Mouse (Mus musculus): Measurements from ENCODE around the gene Dock1. TPM values are rescaled to one million over a fixed set of nuclear protein-coding genes. Genes with fewer than 3 reads are reported as not detected.

Dock1 gene
- polyA plus RNA-seq, 1 experiment from 2014 or later, result 44.5 TPM

DNA sequence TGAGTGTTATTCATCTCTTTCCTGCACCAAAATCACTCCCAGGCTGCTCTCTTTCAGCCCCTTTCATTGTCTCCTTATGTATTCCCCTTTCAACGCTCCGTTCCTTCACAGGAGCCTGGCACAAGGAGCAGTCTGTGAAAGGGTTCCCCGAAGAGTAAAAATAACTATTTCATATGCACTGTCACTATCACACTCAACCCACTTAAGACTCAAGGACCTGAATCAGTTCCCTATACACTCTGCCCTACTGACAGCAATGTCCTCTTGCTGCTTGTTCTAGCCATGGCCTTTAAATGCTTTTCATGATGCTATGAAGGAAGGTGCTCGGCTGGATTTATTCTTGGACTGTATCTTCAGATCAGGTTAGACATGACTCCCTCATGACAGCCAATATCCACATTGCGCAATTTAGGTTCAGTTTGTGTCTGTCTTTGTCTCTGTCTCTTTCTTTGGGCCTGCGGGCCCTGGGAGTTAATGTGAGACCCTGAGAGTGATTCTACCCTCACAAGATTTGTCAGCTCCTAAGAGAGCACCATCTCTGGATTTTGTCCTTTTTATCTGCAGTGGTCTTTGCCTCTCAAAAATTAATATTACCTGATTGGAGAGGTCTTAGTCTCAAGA, 538.6 kb downstream of the Dock1 start:
- H3K27me3 ChIP-seq (ENCODE audit: low read depth, poor library complexity, severe bottlenecking), result no peaks in the 10 kb centered on the region
- no peak for DNase-seq (ENCODE audit: low spot score)
- H3K4me3 ChIP-seq, result no peak overlapping the region
- 96% methylated on average over 6 of the region's 6 CpGs for WGBS
- H3K9me3 ChIP-seq (replicated peaks), result no peaks in the 10 kb centered on the region
- no peaks in the 10 kb centered on the region for H3K36me3 ChIP-seq
- H3K4me1 ChIP-seq, result no peaks in the 10 kb centered on the region
- no peak overlapping the region for H3K27ac ChIP-seq

DNA sequence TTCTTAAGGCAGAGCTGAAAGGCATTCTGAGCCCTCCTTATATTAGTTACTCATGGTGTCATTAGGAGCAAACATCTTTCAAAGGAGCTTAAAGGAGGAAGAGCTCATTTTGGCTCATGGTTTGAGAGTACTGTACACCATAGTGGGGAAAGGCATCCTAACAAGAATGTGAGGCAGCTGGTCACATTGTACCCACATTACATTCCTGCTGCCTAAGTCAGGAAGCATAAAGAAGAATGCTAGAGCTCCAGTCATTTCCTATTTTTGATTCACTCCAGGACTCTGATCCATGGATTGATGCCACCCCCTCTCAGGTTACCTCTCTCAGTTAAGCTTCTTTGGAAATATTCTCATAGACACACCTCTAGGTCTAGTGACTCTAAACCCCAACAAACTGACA, 539.8 kb downstream of the Dock1 start:
- H3K27ac ChIP-seq, result no peak overlapping the region
- H3K4me3 ChIP-seq, result no peak overlapping the region
- no peaks in the 10 kb centered on the region for H3K9me3 ChIP-seq (replicated peaks)
- H3K4me1 ChIP-seq, result no peaks in the 10 kb centered on the region
- DNase-seq (ENCODE audit: low spot score), result no peak
- no peaks in the 10 kb centered on the region for H3K36me3 ChIP-seq
- no peaks in the 10 kb centered on the region for H3K27me3 ChIP-seq (ENCODE audit: low read depth, poor library complexity, severe bottlenecking)

DNA sequence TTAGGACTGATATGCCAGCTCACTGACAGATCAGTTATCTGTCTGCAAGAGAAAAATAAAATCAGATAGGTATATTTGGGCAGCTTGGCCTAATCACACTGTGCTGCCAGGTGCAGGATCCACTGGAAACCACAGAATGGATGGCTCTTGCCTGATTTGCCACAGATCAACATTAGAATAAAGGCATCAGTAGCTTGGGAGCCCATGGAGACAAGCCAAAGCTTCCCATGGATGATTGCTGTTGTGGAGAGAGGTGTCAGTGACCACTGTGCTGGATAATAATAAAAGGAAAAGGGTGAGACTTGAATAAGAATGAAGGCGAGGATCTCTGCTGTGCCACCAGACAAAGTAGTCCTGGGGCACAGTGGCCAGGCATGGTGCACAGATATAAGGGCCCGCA, 540.4 kb downstream of the Dock1 start:
- H3K27me3 ChIP-seq (ENCODE audit: low read depth, poor library complexity, severe bottlenecking), result no peaks in the 10 kb centered on the region
- 88% methylated on average over 2 of the region's 2 CpGs for WGBS
- no peaks in the 10 kb centered on the region for H3K36me3 ChIP-seq
- DNase-seq (ENCODE audit: low spot score), result no peak
- H3K9me3 ChIP-seq (replicated peaks), result no peaks in the 10 kb centered on the region
- no peak overlapping the region for H3K4me3 ChIP-seq
- H3K4me1 ChIP-seq, result no peaks in the 10 kb centered on the region
- no peak overlapping the region for H3K27ac ChIP-seq

DNA sequence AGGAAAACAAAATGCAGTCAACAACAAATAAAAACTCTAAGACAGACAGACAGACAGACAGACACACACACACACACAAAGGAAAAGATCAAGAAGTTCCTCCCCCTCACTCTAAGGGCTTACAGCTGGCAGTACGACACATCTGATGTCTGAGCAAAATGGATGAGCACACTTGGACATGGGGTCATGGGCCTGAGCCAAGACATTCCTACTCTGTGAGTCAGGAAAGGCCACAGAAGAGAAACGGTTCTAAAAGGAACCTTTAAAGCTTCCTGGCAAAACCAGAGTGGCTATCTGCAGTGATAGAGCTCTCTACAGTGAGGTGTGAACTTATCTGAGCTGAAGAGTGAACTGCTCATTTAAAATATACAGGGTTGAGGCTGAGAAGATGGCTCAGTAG, 542.1 kb downstream of the Dock1 start:
- no peaks in the 10 kb centered on the region for H3K36me3 ChIP-seq
- no peaks in the 10 kb centered on the region for H3K27me3 ChIP-seq (ENCODE audit: low read depth, poor library complexity, severe bottlenecking)
- no peaks in the 10 kb centered on the region for H3K9me3 ChIP-seq (replicated peaks)
- no peak overlapping the region for H3K27ac ChIP-seq
- no peaks in the 10 kb centered on the region for H3K4me1 ChIP-seq
- no peak for DNase-seq (ENCODE audit: low spot score)
- WGBS, result 50% methylated on average over 2 of the region's 2 CpGs
- H3K4me3 ChIP-seq, result no peak overlapping the region

DNA sequence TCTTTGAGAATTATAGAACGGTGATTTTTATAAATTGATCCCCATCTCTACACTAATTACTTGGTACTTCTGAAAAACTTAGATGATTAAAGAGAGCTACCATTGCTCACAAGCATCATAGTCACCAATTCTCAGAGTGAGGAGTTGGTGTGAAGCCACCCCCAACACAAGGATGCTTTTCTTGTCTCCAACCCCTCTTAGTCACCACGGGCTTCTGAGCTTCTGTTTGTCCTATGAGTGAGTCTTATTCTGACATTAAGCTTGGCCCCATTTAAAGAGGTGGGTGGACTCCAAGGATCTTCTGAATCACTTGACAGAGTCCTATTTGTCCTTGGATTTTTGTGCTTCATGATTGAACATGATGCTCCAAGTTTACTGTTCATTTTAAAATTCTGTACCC, 551.0 kb downstream of the Dock1 start:
- no peak overlapping the region for H3K4me3 ChIP-seq
- no peaks in the 10 kb centered on the region for H3K9me3 ChIP-seq (replicated peaks)
- DNase-seq (ENCODE audit: low spot score), result no peak
- H3K27ac ChIP-seq, result no peak overlapping the region
- H3K36me3 ChIP-seq, result no peaks in the 10 kb centered on the region
- H3K4me1 ChIP-seq, result no peaks in the 10 kb centered on the region
- H3K27me3 ChIP-seq (ENCODE audit: low read depth, poor library complexity, severe bottlenecking), result no peaks in the 10 kb centered on the region
- 84% methylated on average over 2 of the region's 2 CpGs for WGBS

All from limb, embryonic 10.5 days (tissue).